Mouse (Mus musculus): ENCODE measurements at regions not wholly inside any gene's neighbourhood (a gene's known extent, or its start where the extent isn't known, plus 50 kb on each side); places are given as distances from the start of the nearest gene placed in this dataset.

- no peak for TF ChIP-seq SRF (IDR thresholded peaks at IDR 0.05; ENCODE audit: control insufficient read depth, insufficient read length, low read depth)
- no peak for TF ChIP-seq E2F4 (IDR thresholded peaks at IDR 0.05; ENCODE audit: insufficient read depth)
- TF ChIP-seq MAX (IDR thresholded peaks at IDR 0.05; ENCODE audit: low read depth) = no peak
- no peak for TF ChIP-seq POLR2AphosphoS2 (IDR thresholded peaks at IDR 0.05; ENCODE audit: insufficient read length, low read depth)
- TF ChIP-seq USF1 (IDR thresholded peaks at IDR 0.05; ENCODE audit: low read depth) = no peak
- no peak for TF ChIP-seq POLR2A (IDR thresholded peaks at IDR 0.05; ENCODE audit: insufficient read length, low read depth)
Measured at GRCm38 (mm10) chr7:72774771-72775119, 468.3 kb upstream of the Mctp2 start.
